Mouse (Mus musculus) heart, embryonic 12.5 days (tissue): ENCODE measurements around the gene Gm17409. TPM values are rescaled to one million over a fixed set of nuclear protein-coding genes. Genes with fewer than 3 reads are reported as not detected.

ENCODE experiments used
- ATAC-seq: fragments of 200-750 bp; cut with Nextera tagmentation; 2 replicates; pipeline ENCODE4 v1.8.0; 2017; ENCODE audit warnings: moderate TSS enrichment, moderate library complexity; ENCODE audit not compliant: insufficient number of reproducible peaks, low FRiP score
- H3K27ac ChIP-seq: fragments of 300-500 bp; sonication (generic); 2 replicates; pipeline ENCODE4 v1.5.1; 2016; ENCODE audit warnings: mild to moderate bottlenecking, moderate library complexity; ENCODE audit not compliant: poor library complexity, severe bottlenecking
- H3K27me3 ChIP-seq: fragments of 300-500 bp; sonication (generic); replicated peaks from 2 replicates; pipeline ENCODE4 v1.6.1; 2016; ENCODE audit warnings: mild to moderate bottlenecking, moderate library complexity
- H3K36me3 ChIP-seq: fragments of 300-500 bp; sonication (generic); 2 replicates; pipeline ENCODE4 v1.6.1; 2016; ENCODE audit warnings: mild to moderate bottlenecking, moderate library complexity
- H3K4me1 ChIP-seq: fragments of 300-500 bp; sonication (generic); replicated peaks from 2 replicates; pipeline ENCODE4 v1.6.1; 2016; ENCODE audit warnings: mild to moderate bottlenecking
- H3K4me2 ChIP-seq: fragments of 300-500 bp; sonication (generic); 2 replicates; pipeline ENCODE4 v1.6.1; 2016; ENCODE audit warnings: mild to moderate bottlenecking, moderate library complexity
- H3K4me3 ChIP-seq: fragments of 300-500 bp; sonication (generic); 2 replicates; pipeline ENCODE4 v1.5.1; 2016; ENCODE audit warnings: mild to moderate bottlenecking
- H3K9ac ChIP-seq: fragments of 300-500 bp; sonication (generic); 2 replicates; pipeline ENCODE4 v1.6.1; 2016; ENCODE audit warnings: mild to moderate bottlenecking, moderate library complexity
- H3K9me3 ChIP-seq: fragments of 300-500 bp; sonication (generic); replicated peaks from 2 replicates; pipeline ENCODE4 v1.6.1; 2016; ENCODE audit warnings: mild to moderate bottlenecking, moderate library complexity
- WGBS: fragments of 180-500 bp; shearing (Covaris S2); methylation state at CpG from one replicate; pipeline ENCODE4 v1.1.7; 2016; 5-methylcytosine and 5-hydroxymethylcytosine counted together
- polyA plus RNA-seq: library from polyadenylated mRNA; unstranded; fragments of >200 nt; fragmentation: Nextera tagmentation; extraction: Ambion mirVana; gene quantifications from 2 replicates; pipeline ENCODE4 v1.2.1, GENCODE M21; 2016

Gene Gm17409
- polyA plus RNA-seq, 1 experiment from 2014 or later = not detected

DNA sequence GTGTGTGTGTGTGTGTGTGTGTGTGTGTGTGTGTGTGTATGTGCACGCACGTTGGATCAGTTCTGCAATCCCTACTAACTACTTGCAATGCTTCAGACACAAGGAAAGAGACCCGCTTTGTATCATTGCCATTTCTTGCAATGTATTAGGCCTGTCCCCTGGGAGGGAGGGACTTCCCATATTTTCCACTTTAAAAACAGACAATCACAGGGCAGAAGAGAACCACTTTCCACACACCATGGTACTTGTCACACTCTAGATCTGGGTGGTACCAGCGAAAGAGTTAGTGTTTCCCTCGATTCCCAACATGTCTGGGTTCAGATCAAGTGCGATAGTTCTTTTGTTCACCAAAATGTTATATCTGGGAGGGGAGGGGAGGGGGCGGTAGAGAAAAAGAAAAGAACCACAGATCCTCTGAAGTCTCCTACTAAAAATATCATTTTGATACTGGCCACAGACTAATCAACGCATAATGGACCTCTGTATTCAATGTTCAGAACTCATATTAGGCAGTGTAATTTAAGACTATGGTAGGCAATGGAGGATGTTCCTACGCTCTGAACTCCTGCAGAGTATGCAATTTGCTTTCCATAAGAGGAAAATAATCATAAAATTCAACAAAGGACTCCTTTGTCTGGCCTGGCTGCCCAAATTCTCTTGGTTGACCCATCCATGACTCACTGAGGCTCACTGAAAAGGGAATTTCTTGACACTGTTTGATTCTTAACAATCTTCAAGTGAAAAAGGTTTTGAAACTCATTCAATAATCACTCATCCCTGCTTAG lies 35.6 kb downstream of the Gm17409 start:
- no peaks in the 10 kb centered on the region for H3K27me3 ChIP-seq
- H3K4me2 ChIP-seq = no peak overlapping the region
- peak overlapping the region; percentile 38 for H3K27ac ChIP-seq
- H3K9ac ChIP-seq = no peak overlapping the region
- ATAC-seq = no peak; the same call in 1 of the 2 replicates
- WGBS = 72% methylated on average over 9 of the region's 9 CpGs
- H3K36me3 ChIP-seq = 0 out of 2 replicates have a peak, but pooled peaks cover 2% of the 10 kb centered on the region
- no peak overlapping the region for H3K4me3 ChIP-seq
- peaks cover 52% of the 10 kb centered on the region for H3K4me1 ChIP-seq
- H3K9me3 ChIP-seq = no peaks in the 10 kb centered on the region

DNA sequence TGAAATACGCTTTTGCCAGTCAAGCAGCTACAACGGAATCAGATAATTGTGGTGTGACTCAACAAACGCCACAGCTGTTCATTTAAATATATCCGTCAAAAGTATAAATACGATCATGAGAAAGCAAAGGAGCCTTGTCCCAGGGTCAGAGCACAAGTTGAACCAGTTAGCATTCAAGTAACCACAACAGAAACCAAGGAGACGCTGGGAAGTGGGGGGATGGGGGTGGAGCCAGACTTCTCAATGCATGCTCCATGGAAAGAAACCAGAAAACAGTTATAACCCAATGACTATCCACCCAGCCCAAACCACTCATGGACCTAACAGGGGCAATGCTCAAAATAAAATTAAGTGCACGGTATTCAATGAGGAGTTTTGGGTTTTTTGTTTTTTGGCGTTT lies 40.3 kb downstream of the Gm17409 start:
- Histone ChIP-seq H3K9me3 (no peaks in the 10 kb centered on the region), H3K4me2 (peak overlapping the region; percentile 53; the same call in 1 of the 2 replicates), H3K27me3 (no peaks in the 10 kb centered on the region), H3K4me3 (no peak overlapping the region), H3K9ac (no peak overlapping the region), H3K4me1 (peaks cover 80% of the 10 kb centered on the region), H3K36me3 (peaks cover 8% of the 10 kb centered on the region), H3K27ac (peak overlapping the region; percentile 65)
- WGBS = 47% methylated on average over 8 of the region's 8 CpGs
- ATAC-seq = no peak

DNA sequence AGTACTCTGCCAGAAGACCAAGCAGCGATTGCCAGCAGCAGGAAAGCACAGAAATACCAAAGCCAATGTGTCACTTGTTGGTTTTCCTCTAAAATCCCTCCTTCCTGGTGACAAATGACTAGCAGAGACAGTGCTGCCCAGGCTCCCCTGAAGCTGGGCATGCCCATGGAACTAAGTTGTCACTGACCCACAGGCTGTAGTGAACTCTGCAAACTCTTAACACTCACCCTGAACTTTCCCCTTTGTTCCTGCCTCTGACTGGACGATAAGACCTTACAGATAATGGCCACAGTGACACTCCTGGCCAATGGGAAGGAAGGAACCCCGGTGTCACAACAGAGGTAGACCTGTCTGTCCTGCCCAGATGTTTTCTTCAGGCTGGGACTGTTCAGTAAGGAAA lies 43.3 kb downstream of the Gm17409 start:
- Histone ChIP-seq H3K9me3 (no peaks in the 10 kb centered on the region), H3K27ac (0 out of 2 replicates have a peak overlapping the region, but pooled peaks have one; percentile 4), H3K4me1 (peaks cover 84% of the 10 kb centered on the region), H3K4me2 (0 out of 2 replicates have a peak overlapping the region, but pooled peaks have one; percentile 6), H3K9ac (no peak overlapping the region), H3K27me3 (no peaks in the 10 kb centered on the region), H3K4me3 (no peak overlapping the region), H3K36me3 (peaks cover 8% of the 10 kb centered on the region)
- 27% methylated on average over 3 of the region's 3 CpGs for WGBS
- ATAC-seq = no peak

DNA sequence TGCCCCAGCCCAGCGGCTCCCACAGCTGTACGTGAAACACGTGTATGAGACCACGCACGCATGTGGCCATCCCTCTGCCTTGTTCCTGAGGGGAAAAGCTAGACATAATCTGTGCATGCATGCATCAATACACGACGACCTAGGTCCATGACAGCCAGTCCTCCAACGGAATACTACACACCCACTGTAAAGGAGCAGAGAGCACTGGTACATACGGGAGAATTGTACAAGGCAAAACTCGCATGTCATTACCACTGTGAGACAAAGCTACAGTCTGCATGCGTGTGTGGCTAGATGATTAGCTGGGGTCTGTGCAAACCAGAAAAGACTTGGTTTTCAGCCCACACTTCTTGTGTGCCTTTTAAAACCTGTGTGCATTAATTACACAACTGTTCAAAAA lies 44.6 kb downstream of the Gm17409 start:
- H3K27ac ChIP-seq = no peak overlapping the region
- H3K27me3 ChIP-seq = no peaks in the 10 kb centered on the region
- ATAC-seq = no peak
- no peaks in the 10 kb centered on the region for H3K9me3 ChIP-seq
- peak overlapping the region; percentile 24 for H3K4me2 ChIP-seq
- H3K9ac ChIP-seq = no peak overlapping the region
- WGBS = 82% methylated on average over 11 of the region's 11 CpGs
- peaks cover 79% of the 10 kb centered on the region for H3K4me1 ChIP-seq
- H3K4me3 ChIP-seq = no peak overlapping the region
- peaks cover 8% of the 10 kb centered on the region for H3K36me3 ChIP-seq

DNA sequence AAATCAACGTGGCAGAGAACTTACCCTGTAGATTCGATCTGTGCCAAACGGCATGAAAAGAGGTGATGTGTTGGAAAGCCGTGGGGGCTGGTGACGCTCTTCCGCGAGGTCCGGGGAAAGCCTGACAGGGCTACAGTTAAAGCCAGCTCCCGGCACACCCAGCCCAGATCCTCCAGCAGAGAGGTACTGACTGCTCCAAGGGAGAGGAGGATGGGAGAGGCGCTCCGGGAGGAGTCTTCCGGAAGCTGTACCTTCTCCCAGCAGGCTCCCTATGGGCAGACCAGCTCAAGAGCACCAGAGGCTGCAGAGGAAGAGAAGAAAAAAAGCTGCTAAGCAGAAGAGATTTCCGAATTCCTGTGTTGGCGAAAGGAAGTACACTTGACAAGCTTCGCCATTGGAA lies 46.1 kb downstream of the Gm17409 start:
- Histone ChIP-seq H3K9me3 (no peaks in the 10 kb centered on the region), H3K27me3 (no peaks in the 10 kb centered on the region), H3K27ac (peak overlapping the region; percentile 86), H3K4me1 (peaks cover 79% of the 10 kb centered on the region), H3K36me3 (peaks cover 8% of the 10 kb centered on the region), H3K4me3 (peak overlapping the region; percentile 28), H3K9ac (peak overlapping the region; percentile 36; the same call in 1 of the 2 replicates), H3K4me2 (peak overlapping the region; percentile 60)
- peak; percentile 62; the same call in 1 of the 2 replicates for ATAC-seq
- 7% methylated on average over 15 of the region's 15 CpGs for WGBS

DNA sequence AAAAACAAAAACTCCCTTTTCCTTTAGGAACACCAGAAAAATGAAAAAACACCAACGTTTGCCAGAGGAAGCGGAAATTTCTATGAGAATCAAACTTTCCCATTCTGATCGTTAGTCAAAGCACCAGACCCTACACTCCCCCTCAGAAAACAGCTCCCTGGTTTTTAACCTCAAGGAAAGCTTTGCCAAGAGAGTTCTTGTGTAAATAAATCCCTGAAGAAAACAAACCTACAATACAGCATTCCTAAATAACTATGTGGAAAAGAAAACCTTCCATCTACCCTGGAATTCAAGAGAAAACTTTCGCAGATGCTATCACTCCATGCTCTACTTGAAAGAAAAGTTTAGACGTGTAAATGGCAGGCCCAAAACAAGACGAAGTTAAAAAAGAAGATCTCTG lies 47.0 kb downstream of the Gm17409 start:
- H3K27ac ChIP-seq = peak overlapping the region; percentile 86
- no peak overlapping the region for H3K9ac ChIP-seq
- H3K4me3 ChIP-seq = no peak overlapping the region
- H3K27me3 ChIP-seq = no peaks in the 10 kb centered on the region
- WGBS = 41% methylated on average over 6 of the region's 6 CpGs
- no peak overlapping the region; the same call in 1 of the 2 replicates for H3K4me2 ChIP-seq
- H3K9me3 ChIP-seq = no peaks in the 10 kb centered on the region
- H3K36me3 ChIP-seq = peaks cover 8% of the 10 kb centered on the region
- peaks cover 81% of the 10 kb centered on the region for H3K4me1 ChIP-seq
- ATAC-seq = no peak

DNA sequence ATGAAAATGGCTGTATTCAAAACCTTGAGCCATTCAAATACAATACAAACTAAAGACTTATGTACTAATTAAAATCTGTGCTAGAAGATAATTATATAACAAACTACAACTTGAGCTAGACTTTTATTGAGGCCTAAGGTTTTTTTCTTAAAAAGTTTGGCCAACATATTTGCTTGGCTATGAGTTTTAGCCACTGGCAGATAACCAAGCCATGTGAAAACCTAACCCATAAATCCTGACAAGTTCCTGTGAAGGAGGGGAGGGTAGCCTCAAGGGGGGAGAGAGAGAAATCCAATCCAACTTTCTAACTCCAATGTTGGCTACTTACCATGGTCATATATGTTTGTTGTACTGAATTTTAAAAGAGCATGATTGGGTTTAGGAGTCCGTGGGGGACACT lies 48.6 kb downstream of the Gm17409 start:
- no peak for ATAC-seq
- H3K27me3 ChIP-seq = no peaks in the 10 kb centered on the region
- H3K27ac ChIP-seq = no peak overlapping the region; the same call in 1 of the 2 replicates
- no peak overlapping the region for H3K4me3 ChIP-seq
- no peaks in the 10 kb centered on the region for H3K9me3 ChIP-seq
- peaks cover 87% of the 10 kb centered on the region for H3K4me1 ChIP-seq
- H3K36me3 ChIP-seq = peaks cover 8% of the 10 kb centered on the region
- no peak overlapping the region for H3K9ac ChIP-seq
- 80% methylated on average over 1 of the region's 1 CpGs for WGBS
- H3K4me2 ChIP-seq = no peak overlapping the region

Other genes with a start within 250 kb of the Gm17409 start
- gene Acvr1c, start 112.2 kb upstream of the Gm17409 start, polyA plus RNA-seq = 2.1 and 2.5 TPM in 2 replicates
- gene Acvr1, start 97.0 kb downstream of the Gm17409 start, polyA plus RNA-seq = 11.6 and 12.0 TPM in 2 replicates
- gene Upp2, start 97.2 kb downstream of the Gm17409 start, polyA plus RNA-seq = 7.0 and 8.0 TPM in 2 replicates